Mouse (Mus musculus): ENCODE measurements at regions not wholly inside any gene's neighbourhood (a gene's known extent, or its start where the extent isn't known, plus 50 kb on each side); places are given as distances from the start of the nearest gene placed in this dataset.
"Not testable (repeated sequence)": the region's sequence is repeated elsewhere in the genome, so short reads cannot be mapped to it uniquely, and the experiment has no call there.

- Histone ChIP-seq H3K4me2 (replicated peaks) (no peak overlapping the region), H3K36me3 (no peaks in the 10 kb centered on the region), H3K27me3 (no peaks in the 10 kb centered on the region), H3K4me3 (no peak overlapping the region), H3K4me1 (no peaks in the 10 kb centered on the region), H3K9ac (replicated peaks) (no peak overlapping the region), H3K9me3 (no peaks in the 10 kb centered on the region), H3K27ac (replicated peaks) (no peak overlapping the region)
- 79% methylated on average over 5 of the region's 5 CpGs for WGBS
- no peak for ATAC-seq (replicated peaks)
Measured at GRCm38 (mm10) chr14:74229560-74230187, 411.0 kb upstream of the Htr2a start.

DNA sequence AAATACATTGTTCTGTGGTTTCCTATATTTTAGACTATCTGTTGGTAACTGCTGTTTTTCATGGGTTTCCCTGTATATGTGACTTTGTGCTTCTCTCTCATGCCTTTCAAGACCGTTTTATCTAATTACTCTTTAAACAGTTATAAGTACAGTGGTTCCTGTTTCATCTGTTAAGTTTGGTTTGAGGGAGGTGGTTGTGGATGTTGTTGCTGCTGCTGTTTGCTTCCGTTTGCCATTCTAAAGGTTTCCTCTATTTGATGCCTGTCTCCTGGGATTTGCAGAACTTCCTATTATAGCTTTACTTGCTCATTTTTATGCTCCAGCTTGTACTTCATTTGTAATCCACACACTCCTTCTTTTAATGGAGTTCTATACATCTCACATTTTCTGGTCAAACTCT is 400.4 kb upstream of the Htr2a start:
- H3K4me2 ChIP-seq (replicated peaks), result no peak overlapping the region
- H3K9me3 ChIP-seq, result no peaks in the 10 kb centered on the region
- no peaks in the 10 kb centered on the region for H3K4me1 ChIP-seq
- H3K27ac ChIP-seq (replicated peaks), result no peak overlapping the region
- no peaks in the 10 kb centered on the region for H3K36me3 ChIP-seq
- no peak overlapping the region for H3K9ac ChIP-seq (replicated peaks)
- no peak overlapping the region for H3K4me3 ChIP-seq
- no peaks in the 10 kb centered on the region for H3K27me3 ChIP-seq
- 81% methylated on average over 2 of the region's 2 CpGs for WGBS
- no peak for ATAC-seq (replicated peaks)

DNA sequence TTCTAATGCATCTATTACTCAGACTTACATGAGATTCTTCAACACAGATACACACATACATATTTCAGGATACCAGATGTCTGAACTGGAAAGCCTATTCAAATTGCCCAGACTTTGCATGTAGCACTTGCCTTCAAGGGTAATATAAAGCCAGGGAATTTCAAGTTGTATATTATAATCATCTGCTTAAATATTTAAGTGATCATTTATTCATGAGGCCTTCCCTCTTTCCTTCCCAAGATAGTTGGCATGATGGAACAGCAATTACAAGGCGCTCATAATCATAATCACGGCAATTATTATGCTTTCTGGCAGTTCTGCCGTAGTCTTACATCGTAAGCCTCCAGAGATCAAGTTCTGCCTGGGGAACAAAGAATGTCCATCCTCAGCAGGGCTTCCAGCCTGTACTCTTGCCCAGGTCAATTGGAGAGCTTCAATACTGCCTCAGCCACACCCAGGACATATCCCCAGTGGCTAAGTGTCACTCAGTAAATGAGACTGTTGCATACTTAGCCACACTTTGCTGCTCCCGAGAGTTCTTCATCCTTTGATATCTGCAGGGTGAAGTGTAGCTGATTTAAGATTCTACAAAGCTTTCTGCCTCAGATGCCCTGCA is 391.3 kb upstream of the Htr2a start:
- Histone ChIP-seq H3K9me3 (no peaks in the 10 kb centered on the region), H3K4me3 (no peak overlapping the region), H3K4me2 (replicated peaks) (no peak overlapping the region), H3K4me1 (peaks cover 12% of the 10 kb centered on the region), H3K27me3 (no peaks in the 10 kb centered on the region), H3K27ac (replicated peaks) (peak overlapping the region; percentile 70), H3K9ac (replicated peaks) (no peak overlapping the region), H3K36me3 (no peaks in the 10 kb centered on the region)
- 63% methylated on average over 5 of the region's 5 CpGs for WGBS
- ATAC-seq (replicated peaks), result peak; percentile 71; the same call in 1 of the 2 replicates

DNA sequence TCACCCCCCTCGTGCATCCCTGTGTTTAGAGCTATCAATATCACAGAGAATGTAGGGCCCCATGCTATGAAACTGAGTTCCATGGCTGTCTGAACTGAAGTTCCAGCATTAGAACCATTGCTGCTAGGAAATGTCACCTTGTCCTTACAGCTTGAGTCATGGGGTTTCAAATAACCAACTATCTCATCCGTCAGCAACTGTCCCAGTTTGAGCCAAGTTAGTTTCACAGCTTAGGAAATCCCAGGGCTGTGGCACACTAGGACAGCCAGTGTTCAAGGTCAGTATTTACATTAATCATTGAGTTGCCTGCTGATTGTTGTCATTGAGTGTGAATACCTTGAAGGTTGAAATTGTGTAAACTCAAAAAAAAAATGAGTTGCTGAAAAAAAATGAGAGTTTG is 390.6 kb upstream of the Htr2a start:
- 77% methylated on average over 2 of the region's 2 CpGs for WGBS

DNA sequence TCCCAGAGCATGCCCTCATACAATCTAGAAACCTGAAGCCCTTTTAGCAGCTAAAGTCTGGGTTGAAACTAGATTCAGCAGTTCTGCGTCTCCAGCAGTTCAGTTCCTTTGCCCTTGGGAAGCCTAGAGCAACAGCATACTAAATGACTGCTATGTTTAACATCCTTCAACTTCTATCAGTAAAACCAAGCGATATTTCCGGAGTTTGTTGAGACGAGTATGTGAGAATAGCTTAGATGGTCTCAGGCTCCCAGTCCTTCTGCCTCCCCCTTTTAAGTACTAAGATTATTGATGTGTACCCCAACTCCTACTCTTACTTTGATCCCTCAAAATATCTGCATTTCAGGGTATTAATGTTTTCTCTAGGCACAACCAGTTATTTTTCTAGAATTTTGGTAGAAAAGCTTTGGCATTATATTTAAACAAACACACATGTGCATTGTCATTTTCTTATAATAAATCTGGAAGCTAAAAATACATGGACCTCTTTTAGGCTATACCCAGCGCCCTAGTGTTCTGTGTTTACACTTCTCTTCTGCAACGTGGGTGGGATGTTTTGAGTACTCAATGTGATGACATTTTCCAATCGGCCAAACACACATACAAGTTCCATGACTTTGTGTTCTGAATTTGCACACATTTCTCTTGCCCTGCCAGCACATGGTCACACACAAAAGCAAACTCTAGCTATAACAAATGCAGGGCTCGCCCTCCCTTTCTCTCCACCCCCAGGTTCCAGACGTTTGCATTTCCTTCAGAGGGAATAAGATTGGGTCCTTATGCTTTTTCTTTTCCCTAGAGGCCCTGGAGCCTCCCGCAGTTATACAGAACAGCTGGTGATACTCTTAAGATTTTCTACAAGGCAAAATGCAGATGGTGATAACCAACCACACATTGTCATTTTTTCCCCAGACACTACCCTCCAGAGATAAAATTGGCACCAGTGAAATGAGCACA is 388.2 kb upstream of the Htr2a start:
- no peak overlapping the region for H3K4me2 ChIP-seq (replicated peaks)
- no peaks in the 10 kb centered on the region for H3K27me3 ChIP-seq
- H3K27ac ChIP-seq (replicated peaks), result no peak overlapping the region
- no peak overlapping the region for H3K4me3 ChIP-seq
- WGBS, result 69% methylated on average over 10 of the region's 10 CpGs
- no peaks in the 10 kb centered on the region for H3K36me3 ChIP-seq
- peaks cover 12% of the 10 kb centered on the region for H3K4me1 ChIP-seq
- ATAC-seq (replicated peaks), result 0 out of 2 replicates have a peak, but pooled peaks have one; percentile 51
- no peaks in the 10 kb centered on the region for H3K9me3 ChIP-seq
- no peak overlapping the region for H3K9ac ChIP-seq (replicated peaks)

More for the DNA sequence above, 390.6 kb upstream of the Htr2a start:
- no peak overlapping the region for H3K9ac ChIP-seq (replicated peaks)
- 0 out of 2 replicates have a peak overlapping the region, but pooled peaks have one; percentile 70 for H3K27ac ChIP-seq (replicated peaks)
- H3K27me3 ChIP-seq, result no peaks in the 10 kb centered on the region
- no peaks in the 10 kb centered on the region for H3K9me3 ChIP-seq
- peaks cover 12% of the 10 kb centered on the region for H3K4me1 ChIP-seq
- H3K4me2 ChIP-seq (replicated peaks), result no peak overlapping the region
- no peak for ATAC-seq (replicated peaks)
- no peak overlapping the region for H3K4me3 ChIP-seq
- no peaks in the 10 kb centered on the region for H3K36me3 ChIP-seq

DNA sequence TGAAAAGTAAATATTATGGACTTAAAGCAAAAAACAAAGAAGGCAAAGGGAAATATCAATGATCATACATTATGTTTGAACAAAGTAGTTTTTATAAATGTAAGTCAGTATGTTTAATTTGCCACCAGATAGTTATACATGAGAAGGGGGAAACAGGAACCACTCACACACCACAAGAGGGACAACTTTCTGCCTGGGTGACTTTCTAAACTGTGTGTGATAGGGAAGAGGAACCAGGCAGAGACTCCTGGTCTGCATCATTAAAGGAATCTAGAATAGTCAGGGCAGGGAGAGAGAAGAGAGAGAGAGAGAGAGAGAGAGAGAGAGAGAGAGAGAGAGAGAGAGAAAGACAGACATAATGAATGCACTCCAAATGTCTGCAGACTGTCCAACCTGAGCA is 385.6 kb upstream of the Htr2a start:
- ATAC-seq (replicated peaks), result no peak
- Histone ChIP-seq H3K4me1 (peaks cover 7% of the 10 kb centered on the region), H3K27ac (replicated peaks) (no peak overlapping the region), H3K4me3 (no peak overlapping the region), H3K36me3 (no peaks in the 10 kb centered on the region), H3K4me2 (replicated peaks) (no peak overlapping the region), H3K27me3 (no peaks in the 10 kb centered on the region), H3K9me3 (no peaks in the 10 kb centered on the region), H3K9ac (replicated peaks) (no peak overlapping the region)

DNA sequence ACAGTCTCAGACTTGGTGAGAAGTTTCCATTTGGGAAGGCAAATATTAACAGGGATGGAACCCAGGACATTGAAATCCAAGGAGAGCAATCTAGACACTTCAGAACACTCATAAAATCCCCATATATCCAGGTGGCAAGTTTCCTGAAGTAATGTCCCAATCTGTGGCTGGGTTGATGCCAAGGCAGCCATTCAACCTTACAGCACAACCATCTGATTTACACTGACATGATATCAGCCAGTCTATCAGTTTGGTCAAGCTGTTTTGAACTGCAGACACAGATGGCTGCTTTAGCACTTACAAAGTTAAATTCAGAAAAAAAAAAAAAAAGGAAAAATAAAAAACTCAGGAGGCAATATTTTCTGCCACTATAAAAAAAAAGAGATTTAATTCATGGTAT is 381.2 kb upstream of the Htr2a start:
- Histone ChIP-seq H3K9me3 (no peaks in the 10 kb centered on the region), H3K4me1 (no peaks in the 10 kb centered on the region), H3K36me3 (no peaks in the 10 kb centered on the region), H3K4me2 (replicated peaks) (no peak overlapping the region), H3K27me3 (no peaks in the 10 kb centered on the region), H3K27ac (replicated peaks) (no peak overlapping the region), H3K9ac (replicated peaks) (no peak overlapping the region), H3K4me3 (no peak overlapping the region)
- no peak for ATAC-seq (replicated peaks)

GRCm38 (mm10) chr14:74267086-74267485 is 373.6 kb upstream of the Htr2a start:
- 41% methylated on average over 1 of the region's 1 CpGs for WGBS
- H3K27me3 ChIP-seq, result no peaks in the 10 kb centered on the region
- H3K4me3 ChIP-seq, result no peak overlapping the region
- no peaks in the 10 kb centered on the region for H3K4me1 ChIP-seq
- H3K36me3 ChIP-seq, result no peaks in the 10 kb centered on the region
- ATAC-seq (replicated peaks), result no peak
- H3K27ac ChIP-seq (replicated peaks), result no peak overlapping the region
- H3K4me2 ChIP-seq (replicated peaks), result no peak overlapping the region
- H3K9me3 ChIP-seq, result no peaks in the 10 kb centered on the region
- no peak overlapping the region for H3K9ac ChIP-seq (replicated peaks)

- no peak overlapping the region for H3K27ac ChIP-seq (replicated peaks)
- 85% methylated on average over 3 of the region's 3 CpGs for WGBS
Measured at GRCm38 (mm10) chr14:74294560-74294959, 346.1 kb upstream of the Htr2a start.

DNA sequence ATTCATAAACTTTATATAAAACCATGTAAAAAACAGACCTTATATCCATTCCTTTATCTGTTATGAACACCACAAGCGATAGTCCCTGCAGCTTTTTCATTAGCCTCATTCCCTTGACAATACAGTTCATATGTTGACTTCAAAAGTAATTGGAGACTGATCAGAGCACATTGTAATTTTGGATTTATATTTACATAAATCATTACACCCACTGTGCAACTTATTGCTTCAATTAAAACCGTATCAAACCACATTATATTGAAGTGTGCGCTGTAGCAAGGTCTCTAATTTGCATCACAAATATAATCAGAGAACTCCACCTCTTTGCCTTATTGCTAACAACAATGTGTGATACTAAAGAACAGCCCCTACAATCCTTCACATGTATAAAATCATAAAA is 336.2 kb upstream of the Htr2a start:
- no peak overlapping the region for H3K4me2 ChIP-seq (replicated peaks)
- no peak overlapping the region for H3K9ac ChIP-seq (replicated peaks)
- H3K27ac ChIP-seq (replicated peaks), result no peak overlapping the region
- no peaks in the 10 kb centered on the region for H3K36me3 ChIP-seq
- H3K9me3 ChIP-seq, result no peaks in the 10 kb centered on the region
- no peaks in the 10 kb centered on the region for H3K27me3 ChIP-seq
- no peaks in the 10 kb centered on the region for H3K4me1 ChIP-seq
- WGBS, result 60% methylated on average over 3 of the region's 3 CpGs
- H3K4me3 ChIP-seq, result no peak overlapping the region
- no peak for ATAC-seq (replicated peaks)

More at GRCm38 (mm10) chr14:74294560-74294959, 346.1 kb upstream of the Htr2a start:
- no peaks in the 10 kb centered on the region for H3K27me3 ChIP-seq
- no peaks in the 10 kb centered on the region for H3K9me3 ChIP-seq
- no peak overlapping the region for H3K9ac ChIP-seq (replicated peaks)
- H3K36me3 ChIP-seq, result no peaks in the 10 kb centered on the region
- no peak for ATAC-seq (replicated peaks)
- H3K4me3 ChIP-seq, result no peak overlapping the region
- no peaks in the 10 kb centered on the region for H3K4me1 ChIP-seq
- H3K4me2 ChIP-seq (replicated peaks), result no peak overlapping the region

GRCm38 (mm10) chr14:74306717-74307307 is 333.8 kb upstream of the Htr2a start:
- no peak overlapping the region for H3K4me3 ChIP-seq
- no peak overlapping the region for H3K4me2 ChIP-seq (replicated peaks)
- no peaks in the 10 kb centered on the region for H3K4me1 ChIP-seq
- no peak overlapping the region for H3K27ac ChIP-seq (replicated peaks)
- no peaks in the 10 kb centered on the region for H3K9me3 ChIP-seq
- ATAC-seq (replicated peaks), result no peak
- no peak overlapping the region for H3K9ac ChIP-seq (replicated peaks)
- WGBS, result 86% methylated on average over 16 of the region's 16 CpGs
- H3K27me3 ChIP-seq, result no peaks in the 10 kb centered on the region
- H3K36me3 ChIP-seq, result no peaks in the 10 kb centered on the region

GRCm38 (mm10) chr14:74309451-74309850 is 331.2 kb upstream of the Htr2a start:
- not testable (repeated sequence) for H3K4me1 ChIP-seq; H3K4me2 ChIP-seq (replicated peaks); H3K9me3 ChIP-seq; H3K27me3 ChIP-seq; ATAC-seq (replicated peaks); H3K4me3 ChIP-seq; H3K27ac ChIP-seq (replicated peaks); H3K9ac ChIP-seq (replicated peaks); H3K36me3 ChIP-seq
- 70% methylated on average over 2 of the region's 2 CpGs for WGBS

All from forebrain, embryonic 15.5 days (tissue).